Mouse (Mus musculus) brain, embryonic 14.5 days (tissue): ENCODE results near the gene Muc3.

Source experiments
- CTCF ChIP-seq: fragments of 200-500 bp; IDR thresholded peaks from 2 replicates; pipeline ENCODE4 v1.5.1; 2012; ENCODE audit warnings: inconsistent platforms, mild to moderate bottlenecking, moderate library complexity, borderline replicate concordance; ENCODE audit not compliant: insufficient read depth, insufficient read length; ENCODE audit errors: extremely low read depth
- POLR2A ChIP-seq: fragments of 200-500 bp; IDR thresholded peaks from 2 replicates; pipeline ENCODE4 v1.6.1; 2012; ENCODE audit warnings: mild to moderate bottlenecking, inconsistent platforms, borderline replicate concordance; ENCODE audit not compliant: poor library complexity, insufficient read depth, insufficient read length, severe bottlenecking; ENCODE audit errors: extremely low read depth

DNA sequence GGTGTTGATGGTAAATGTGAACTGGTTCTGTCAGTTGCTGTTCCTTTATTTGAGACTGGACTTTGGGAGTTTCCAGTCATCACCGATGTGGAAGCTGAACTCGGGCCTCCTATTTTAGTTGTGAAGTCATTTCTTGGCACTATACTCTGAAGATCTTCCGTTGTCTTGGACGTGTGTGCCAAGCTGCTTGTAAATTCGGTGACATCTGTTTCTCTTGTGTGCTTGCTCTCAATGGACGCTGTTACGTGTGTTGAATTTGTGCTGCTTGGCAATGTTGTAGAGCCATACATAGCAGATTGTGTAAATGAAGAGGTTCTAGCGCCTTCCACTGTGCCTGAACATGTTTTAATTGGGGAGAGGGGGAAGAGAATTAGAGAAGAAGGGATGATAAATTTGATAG lies 36.2 kb upstream of the Muc3 start:
- TF ChIP-seq POLR2A (no peak), CTCF (no peak)
